Mouse (Mus musculus): ENCODE measurements at regions not wholly inside any gene's neighbourhood (a gene's known extent, or its start where the extent isn't known, plus 50 kb on each side); places are given as distances from the start of the nearest gene placed in this dataset.

DNA sequence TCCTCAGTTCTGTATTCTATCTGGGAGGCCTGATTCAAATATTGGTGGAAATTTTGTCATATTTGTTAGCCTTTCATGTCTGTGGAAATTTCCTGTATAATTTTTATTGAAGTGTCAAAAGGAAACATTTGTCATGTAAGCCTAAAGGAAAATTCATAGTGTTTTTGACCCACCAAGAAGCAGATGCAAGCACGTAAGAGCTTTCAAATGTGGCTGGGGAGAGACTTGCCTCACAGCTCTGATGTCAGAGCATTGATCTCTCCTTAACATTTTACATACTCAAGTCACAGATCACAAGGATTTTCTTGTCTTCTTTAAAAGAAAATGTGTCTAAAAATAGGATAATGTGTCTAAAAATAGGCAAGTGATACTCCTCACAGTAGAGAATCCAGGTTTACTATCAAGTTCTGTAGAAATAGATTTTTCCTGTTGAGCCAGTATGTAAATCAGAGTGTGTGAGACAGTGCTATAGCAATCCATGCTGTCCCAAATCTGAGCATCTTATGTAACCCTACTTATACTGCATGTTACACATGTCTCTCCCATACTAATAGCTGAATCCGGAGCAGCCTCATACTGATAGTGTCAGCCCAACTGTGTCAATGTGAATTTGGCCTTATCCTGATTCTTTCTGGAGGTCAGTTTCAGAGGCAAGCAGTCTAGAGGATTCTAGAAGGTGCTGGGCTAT lies 110.0 kb upstream of the Runx1 start:
- no peak for TF ChIP-seq CTCF (IDR thresholded peaks at IDR 0.05)
- no peak for TF ChIP-seq EP300 (IDR thresholded peaks at IDR 0.05)

Measured in lung, postnatal 0 days (tissue).